Mouse (Mus musculus) left cerebral cortex, adult 2 months (tissue): ENCODE measurements around the gene Hist1h3d. TPM values are rescaled to one million over a fixed set of nuclear protein-coding genes. Genes with fewer than 3 reads are reported as not detected.
"Not testable (repeated sequence)": the region's sequence is repeated elsewhere in the genome, so short reads cannot be mapped to it uniquely, and the experiment has no call there.

ENCODE experiments used
- DNase-seq, 2 experiments: peaks; one replicate each; pipeline ENCODE4 v3.0.0; 2021 to 2022; ENCODE audit warnings: low spot score in 2 of 2, mixed read lengths in 1 of 2; ENCODE audit errors: extremely low spot score in 1 of 2
- H3K27ac ChIP-seq: fragments of 200-600 bp; 2 replicates; pipeline ENCODE4 v1.8.1; 2022
- H3K4me3 ChIP-seq: fragments of 200-600 bp; 2 replicates; pipeline ENCODE4 v1.8.1; 2022
- CTCF ChIP-seq: fragments of 200-600 bp; IDR thresholded peaks from 2 replicates; pipeline ENCODE4 v1.8.1; 2022; ENCODE audit warnings: antibody characterized with exemption, mild to moderate bottlenecking, moderate library complexity
- intact Hi-C: fragments of 180-260 bp; cut with DNase I; formaldehyde crosslinking; loops from one replicate; pipeline ENCODE4 v1.15.1; 2025
- total RNA-seq, 2 experiments: library from RNA; stranded (reverse); gene quantifications; 2 replicates each; pipeline ENCODE4 v1.2.3; 2021

The Hist1h3d gene
- total RNA-seq, 2 experiments from 2014 or later: 6.9 to 9.9 TPM

- TF ChIP-seq CTCF: no peak
- intact Hi-C loops: loop anchor here (2.0 to 10.0 kb wide), 3 partner anchors 34 to 1802 kb away; partner anchors contain the start of genes Hist1h1b, Hist1h2an, Hist1h2bc and Hist1h2be
- Histone ChIP-seq H3K27ac (peak overlapping the region; percentile 33; the same call in 1 of the 2 replicates), H3K4me3 (peak overlapping the region; percentile 67)
- no peak for DNase-seq
Measured at GRCm38 (mm10) chr13:23586099-23586939, 10.8 kb downstream of the Hist1h3d start.

- Histone ChIP-seq H3K4me3 (no peak overlapping the region), H3K27ac (no peak overlapping the region)
- intact Hi-C loops: loop anchor here (2.0 to 10.0 kb wide), 3 partner anchors 34 to 1802 kb away; partner anchors contain the start of genes Hist1h1b, Hist1h2an, Hist1h2bc and Hist1h2be
- DNase-seq: no peak
- no peak for TF ChIP-seq CTCF
Measured at GRCm38 (mm10) chr13:23586940-23587225, 11.3 kb downstream of the Hist1h3d start.

- H3K4me3 ChIP-seq: no peak overlapping the region
- intact Hi-C loops: no loop called here
- no peak for DNase-seq
- no peak overlapping the region for H3K27ac ChIP-seq
- no peak for TF ChIP-seq CTCF
Measured at GRCm38 (mm10) chr13:23591206-23591605, 15.6 kb downstream of the Hist1h3d start.

GRCm38 (mm10) chr13:23591886-23592285, 16.3 kb downstream of the Hist1h3d start:
- H3K4me3 ChIP-seq, DNase-seq, H3K27ac ChIP-seq, intact Hi-C loops: not testable (repeated sequence)

- intact Hi-C loops: no loop called here
- Histone ChIP-seq H3K27ac (no peak overlapping the region), H3K4me3 (no peak overlapping the region)
- no peak for TF ChIP-seq CTCF
- DNase-seq: no peak
Measured at GRCm38 (mm10) chr13:23592614-23593013, 17.1 kb downstream of the Hist1h3d start.

- DNase-seq: no peak
- no peak overlapping the region for H3K27ac ChIP-seq
- no peak overlapping the region for H3K4me3 ChIP-seq
- no peak for TF ChIP-seq CTCF
- intact Hi-C loops: no loop called here
Measured at GRCm38 (mm10) chr13:23593051-23593770, 17.6 kb downstream of the Hist1h3d start.

GRCm38 (mm10) chr13:23595185-23595584, 19.6 kb downstream of the Hist1h3d start:
- Histone ChIP-seq H3K27ac (no peak overlapping the region), H3K4me3 (no peak overlapping the region)
- no peak for TF ChIP-seq CTCF
- DNase-seq: no peak
- intact Hi-C loops: loop anchor here (5.0 kb wide), 1 partner anchor 173 kb away; the partner anchor contains the start of gene Abt1

GRCm38 (mm10) chr13:23595622-23596372, 20.2 kb downstream of the Hist1h3d start:
- intact Hi-C loops: loop anchor here (5.0 kb wide), 1 partner anchor 173 kb away; the partner anchor contains the start of gene Abt1
- DNase-seq: no peak
- Histone ChIP-seq H3K4me3 (no peak overlapping the region), H3K27ac (no peak overlapping the region)
- no peak for TF ChIP-seq CTCF

GRCm38 (mm10) chr13:23597957-23598356, 22.4 kb downstream of the Hist1h3d start:
- peak; percentile 92 for TF ChIP-seq CTCF
- no peak overlapping the region for H3K4me3 ChIP-seq
- intact Hi-C loops: loop anchor here (5.0 kb wide), 1 partner anchor 176 kb away; the partner anchor contains the start of gene Abt1
- peak; percentile 64 to 67 for DNase-seq
- H3K27ac ChIP-seq: no peak overlapping the region

GRCm38 (mm10) chr13:23603182-23603699, 27.7 kb downstream of the Hist1h3d start:
- no peak overlapping the region for H3K27ac ChIP-seq
- TF ChIP-seq CTCF: no peak
- H3K4me3 ChIP-seq: no peak overlapping the region
- intact Hi-C loops: no loop called here
- DNase-seq: no peak

GRCm38 (mm10) chr13:23604452-23604851, 28.9 kb downstream of the Hist1h3d start:
- no peak for TF ChIP-seq CTCF
- Histone ChIP-seq H3K27ac (no peak overlapping the region), H3K4me3 (no peak overlapping the region)
- intact Hi-C loops: no loop called here
- DNase-seq: no peak
